Mouse (Mus musculus): Measurements from ENCODE around the gene Arid3a.
A peak's percentile ranks its signal among the peaks of the same experiment; 100 is the strongest.
"Not testable (repeated sequence)": the region's sequence is repeated elsewhere in the genome, so short reads cannot be mapped to it uniquely, and the experiment has no call there.

Arid3a gene

GRCm38 (mm10) chr10:79926491-79927323 lies at the start of gene Arid3a:
Arid3a (plus strand) TSS chr10:79927043.
- peak; percentile 95 for DNase-seq (ENCODE audit: low read depth, low spot score)

GRCm38 (mm10) chr10:79877174-79877573 lies 49.7 kb upstream of the Arid3a start:
- no peak for DNase-seq (ENCODE audit: low read depth, low spot score)

GRCm38 (mm10) chr10:79877757-79878156 lies 49.1 kb upstream of the Arid3a start:
- DNase-seq (ENCODE audit: low read depth, low spot score), result no peak

GRCm38 (mm10) chr10:79879527-79879926 lies 47.3 kb upstream of the Arid3a start:
- DNase-seq (ENCODE audit: low read depth, low spot score), result no peak

- DNase-seq (ENCODE audit: low read depth, low spot score), result no peak
These were observed 46.1 kb upstream of the Arid3a start for GRCm38 (mm10) chr10:79880721-79881120.

GRCm38 (mm10) chr10:79881981-79882380 lies 44.9 kb upstream of the Arid3a start:
- no peak for DNase-seq (ENCODE audit: low read depth, low spot score)

GRCm38 (mm10) chr10:79883297-79884084 lies 43.4 kb upstream of the Arid3a start:
- DNase-seq (ENCODE audit: low read depth, low spot score), result peak; percentile 81

- no peak for DNase-seq (ENCODE audit: low read depth, low spot score)
These were observed 42.4 kb upstream of the Arid3a start for GRCm38 (mm10) chr10:79884446-79884845.

GRCm38 (mm10) chr10:79884938-79885337 lies 41.9 kb upstream of the Arid3a start:
- DNase-seq (ENCODE audit: low read depth, low spot score), result not testable (repeated sequence)

- no peak for DNase-seq (ENCODE audit: low read depth, low spot score)
These were observed 40.8 kb upstream of the Arid3a start, which contains the start of gene Elane for GRCm38 (mm10) chr10:79886054-79886453. Elane (plus strand) TSS chr10:79886247.

GRCm38 (mm10) chr10:79886611-79887010 lies 40.2 kb upstream of the Arid3a start:
- no peak for DNase-seq (ENCODE audit: low read depth, low spot score)

- no peak for DNase-seq (ENCODE audit: low read depth, low spot score)
These were observed 37.5 kb upstream of the Arid3a start for GRCm38 (mm10) chr10:79889386-79889785.

- DNase-seq (ENCODE audit: low read depth, low spot score), result no peak
These were observed 36.2 kb upstream of the Arid3a start, which contains the start of gene Cfd for GRCm38 (mm10) chr10:79890670-79891069. Cfd (plus strand) TSS chr10:79890853.

- peak; percentile 66 for DNase-seq (ENCODE audit: low read depth, low spot score)
These were observed 34.3 kb upstream of the Arid3a start for GRCm38 (mm10) chr10:79892451-79893118.

GRCm38 (mm10) chr10:79896306-79896705 lies 30.5 kb upstream of the Arid3a start:
- no peak for DNase-seq (ENCODE audit: low read depth, low spot score)

GRCm38 (mm10) chr10:79896814-79897213 lies 30.0 kb upstream of the Arid3a start:
- DNase-seq (ENCODE audit: low read depth, low spot score), result no peak

- no peak for DNase-seq (ENCODE audit: low read depth, low spot score)
These were observed 29.3 kb upstream of the Arid3a start for GRCm38 (mm10) chr10:79897316-79898245.

GRCm38 (mm10) chr10:79900951-79901410 lies 25.9 kb upstream of the Arid3a start:
- no peak for DNase-seq (ENCODE audit: low read depth, low spot score)

- no peak for DNase-seq (ENCODE audit: low read depth, low spot score)
These were observed 20.1 kb upstream of the Arid3a start for GRCm38 (mm10) chr10:79906712-79907111.

GRCm38 (mm10) chr10:79907415-79907814 lies 19.4 kb upstream of the Arid3a start:
- no peak for DNase-seq (ENCODE audit: low read depth, low spot score)
